Comparison of ENCODE assay signal across 19 mouse cellular contexts in the genomic region with DNA sequence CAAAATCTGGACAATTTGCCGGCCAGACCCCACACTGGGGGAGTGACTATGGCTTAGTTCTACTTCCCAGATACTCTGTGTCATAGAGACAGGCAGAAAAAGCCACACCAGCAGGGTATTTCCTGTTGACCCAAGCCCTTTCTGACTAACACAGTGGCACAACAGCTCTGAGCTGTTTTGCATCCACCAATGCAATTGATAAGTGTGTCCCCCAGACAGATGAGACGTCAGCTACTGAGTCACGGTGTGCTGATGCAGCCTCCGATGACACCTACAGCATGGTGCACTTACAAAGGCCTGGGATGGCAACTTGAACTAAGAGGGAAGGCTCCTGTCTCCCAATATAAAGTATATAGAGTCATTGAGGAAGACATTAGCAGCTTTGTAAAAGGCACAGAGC.
"Had no signal": no experiment of that assay in that cellular context is flagged by ENCODE, and none has a peak within 500 bp of the region (broad histone marks: within the 10 kb centered on the region; RNA-seq: fewer than 3 reads in every experiment).

No protein-coding gene starts in this region.

- H3K4me1 ChIP-seq: lung, embryonic 15.5 days; midbrain, embryonic 13.5 days; midbrain, embryonic 15.5 days; neural tube, embryonic 12.5 days had no signal

- H3K9ac ChIP-seq: lung, embryonic 15.5 days; midbrain, embryonic 13.5 days; midbrain, embryonic 15.5 days; neural tube, embryonic 12.5 days had no signal

- DNase-seq: lung, adult 2 months; lung, postnatal 14 days; lung, postnatal 36 days; retina, postnatal 1 day; right cerebral cortex, adult 18-20 months; right cerebral cortex, postnatal 25 days; right cerebral cortex, postnatal 4 days; spleen, adult 18-20 months; thymus, adult 18-20 months; thymus, postnatal 14 days; thymus, postnatal 36 days had no signal

- H3K27ac ChIP-seq: lung, embryonic 15.5 days; macrophage; midbrain, embryonic 13.5 days; midbrain, embryonic 15.5 days; neural tube, embryonic 12.5 days had no signal

- H3K4me2 ChIP-seq: lung, embryonic 15.5 days; midbrain, embryonic 11.5 days; midbrain, embryonic 13.5 days; midbrain, embryonic 15.5 days; neural tube, embryonic 12.5 days had no signal

- ATAC-seq: lung, postnatal 0 days; midbrain, embryonic 13.5 days; midbrain, embryonic 15.5 days had no signal

- H3K9me3 ChIP-seq: lung, embryonic 15.5 days; midbrain, embryonic 15.5 days; neural tube, embryonic 12.5 days had no signal

- H3K36me3 ChIP-seq: lung, embryonic 15.5 days; midbrain, embryonic 13.5 days; midbrain, embryonic 15.5 days; neural tube, embryonic 12.5 days had no signal

- H3K4me3 ChIP-seq: lung, embryonic 15.5 days; megakaryocyte, embryonic 14.5 days; midbrain, embryonic 13.5 days; midbrain, embryonic 15.5 days; neural tube, embryonic 12.5 days had no signal
